Mouse (Mus musculus): ENCODE data around the gene Usp17la. TPM values are rescaled to one million over a fixed set of nuclear protein-coding genes. Genes with fewer than 3 reads are reported as not detected.
"Not testable (repeated sequence)": the region's sequence is repeated elsewhere in the genome, so short reads cannot be mapped to it uniquely, and the experiment has no call there.

Gene Usp17la
- polyA plus RNA-seq (2012; ENCODE audit: insufficient read depth, insufficient read length, low replicate concordance, missing spikeins): not detected in 2 replicates

- WGBS: 72% methylated on average over 2 of the region's 2 CpGs
- H3K4me1 ChIP-seq (ENCODE audit: control insufficient read depth, insufficient read depth, low read length); H3K4me3 ChIP-seq (ENCODE audit: insufficient read depth, low read depth, low read length); H3K27ac ChIP-seq (ENCODE audit: insufficient read depth, low read depth, low read length): not testable (repeated sequence)
These were observed at the start of gene Usp17la for GRCm38 (mm10) chr7:104856709-104857108. Gene Usp17la (plus strand): TSS chr7:104857009.

- WGBS: 85% methylated on average over 8 of the region's 8 CpGs
- H3K4me1 ChIP-seq (ENCODE audit: control insufficient read depth, insufficient read depth, low read length); H3K27ac ChIP-seq (ENCODE audit: insufficient read depth, low read depth, low read length); H3K4me3 ChIP-seq (ENCODE audit: insufficient read depth, low read depth, low read length): not testable (repeated sequence)
These were observed 46.5 kb upstream of the Usp17la start for GRCm38 (mm10) chr7:104810335-104810734.

GRCm38 (mm10) chr7:104842503-104842902, 14.3 kb upstream of the Usp17la start, which contains the start of gene Usp17lb:
Gene Usp17lb (minus strand): TSS chr7:104842603.
- no peaks in the 10 kb centered on the region for H3K4me1 ChIP-seq (ENCODE audit: control insufficient read depth, insufficient read depth, low read length)
- 62% methylated on average over 1 of the region's 1 CpGs for WGBS
- H3K27ac ChIP-seq (ENCODE audit: insufficient read depth, low read depth, low read length): no peak within 1 kb of the TSS
- H3K4me3 ChIP-seq (ENCODE audit: insufficient read depth, low read depth, low read length): no peak within 1 kb of the TSS
- no peak for TF ChIP-seq CTCF (IDR thresholded peaks at IDR 0.05; ENCODE audit: insufficient read depth, low read depth, low read length)
- TF ChIP-seq POLR2A (IDR thresholded peaks at IDR 0.05; ENCODE audit: insufficient read depth, low read depth, low read length): no peak

GRCm38 (mm10) chr7:104843731-104844287, 13.0 kb upstream of the Usp17la start:
- no peaks in the 10 kb centered on the region for H3K4me1 ChIP-seq (ENCODE audit: control insufficient read depth, insufficient read depth, low read length)
- WGBS: 87% methylated on average over 1 of the region's 1 CpGs
- H3K4me3 ChIP-seq (ENCODE audit: insufficient read depth, low read depth, low read length): no peak overlapping the region
- TF ChIP-seq POLR2A (IDR thresholded peaks at IDR 0.05; ENCODE audit: insufficient read depth, low read depth, low read length) (no peak), CTCF (IDR thresholded peaks at IDR 0.05; ENCODE audit: insufficient read depth, low read depth, low read length) (no peak)
- H3K27ac ChIP-seq (ENCODE audit: insufficient read depth, low read depth, low read length): no peak overlapping the region

- 74% methylated on average over 2 of the region's 2 CpGs for WGBS
- H3K4me1 ChIP-seq (ENCODE audit: control insufficient read depth, insufficient read depth, low read length); H3K27ac ChIP-seq (ENCODE audit: insufficient read depth, low read depth, low read length); H3K4me3 ChIP-seq (ENCODE audit: insufficient read depth, low read depth, low read length): not testable (repeated sequence)
These were observed 5.3 kb upstream of the Usp17la start for GRCm38 (mm10) chr7:104851546-104851945.

GRCm38 (mm10) chr7:104855248-104855750, 1.5 kb upstream of the Usp17la start:
- H3K27ac ChIP-seq (ENCODE audit: insufficient read depth, low read depth, low read length): no peak overlapping the region
- TF ChIP-seq CTCF (IDR thresholded peaks at IDR 0.05; ENCODE audit: insufficient read depth, low read depth, low read length) (no peak), POLR2A (IDR thresholded peaks at IDR 0.05; ENCODE audit: insufficient read depth, low read depth, low read length) (no peak)
- no peaks in the 10 kb centered on the region for H3K4me1 ChIP-seq (ENCODE audit: control insufficient read depth, insufficient read depth, low read length)
- no peak overlapping the region for H3K4me3 ChIP-seq (ENCODE audit: insufficient read depth, low read depth, low read length)
- 82% methylated on average over 3 of the region's 3 CpGs for WGBS

GRCm38 (mm10) chr7:104857683-104858082, 874 bp downstream of the Usp17la start:
- H3K4me3 ChIP-seq (ENCODE audit: insufficient read depth, low read depth, low read length): no peak overlapping the region
- no peak for TF ChIP-seq POLR2A (IDR thresholded peaks at IDR 0.05; ENCODE audit: insufficient read depth, low read depth, low read length)
- no peak for TF ChIP-seq CTCF (IDR thresholded peaks at IDR 0.05; ENCODE audit: insufficient read depth, low read depth, low read length)
- no peak overlapping the region for H3K27ac ChIP-seq (ENCODE audit: insufficient read depth, low read depth, low read length)
- H3K4me1 ChIP-seq (ENCODE audit: control insufficient read depth, insufficient read depth, low read length): no peaks in the 10 kb centered on the region
- WGBS: 81% methylated on average over 1 of the region's 1 CpGs

- H3K27ac ChIP-seq (ENCODE audit: insufficient read depth, low read depth, low read length): no peak overlapping the region
- 83% methylated on average over 3 of the region's 3 CpGs for WGBS
- H3K4me1 ChIP-seq (ENCODE audit: control insufficient read depth, insufficient read depth, low read length): no peaks in the 10 kb centered on the region
- TF ChIP-seq POLR2A (IDR thresholded peaks at IDR 0.05; ENCODE audit: insufficient read depth, low read depth, low read length) (no peak), CTCF (IDR thresholded peaks at IDR 0.05; ENCODE audit: insufficient read depth, low read depth, low read length) (no peak)
- H3K4me3 ChIP-seq (ENCODE audit: insufficient read depth, low read depth, low read length): no peak overlapping the region
These were observed 4.6 kb downstream of the Usp17la start for GRCm38 (mm10) chr7:104861381-104861780.

GRCm38 (mm10) chr7:104877731-104878130, 20.9 kb downstream of the Usp17la start, which contains the start of gene Olfr665:
Gene Olfr665 (plus strand): TSS chr7:104878031.
- no peak for TF ChIP-seq CTCF (IDR thresholded peaks at IDR 0.05; ENCODE audit: insufficient read depth, low read depth, low read length)
- no peak for TF ChIP-seq POLR2A (IDR thresholded peaks at IDR 0.05; ENCODE audit: insufficient read depth, low read depth, low read length)
- WGBS: 47% methylated on average over 1 of the region's 1 CpGs
- Histone ChIP-seq H3K27ac (ENCODE audit: insufficient read depth, low read depth, low read length) (no peak within 1 kb of the TSS), H3K4me3 (ENCODE audit: insufficient read depth, low read depth, low read length) (no peak within 1 kb of the TSS), H3K4me1 (ENCODE audit: control insufficient read depth, insufficient read depth, low read length) (no peaks in the 10 kb centered on the region)

GRCm38 (mm10) chr7:104895852-104896251, 39.0 kb downstream of the Usp17la start, which contains the start of gene Olfr666:
Gene Olfr666 (minus strand): TSS chr7:104895952.
- WGBS: 95% methylated on average over 2 of the region's 2 CpGs
- no peaks in the 10 kb centered on the region for H3K4me1 ChIP-seq (ENCODE audit: control insufficient read depth, insufficient read depth, low read length)
- no peak for TF ChIP-seq CTCF (IDR thresholded peaks at IDR 0.05; ENCODE audit: insufficient read depth, low read depth, low read length)
- TF ChIP-seq POLR2A (IDR thresholded peaks at IDR 0.05; ENCODE audit: insufficient read depth, low read depth, low read length): no peak
- H3K4me3 ChIP-seq (ENCODE audit: insufficient read depth, low read depth, low read length): no peak within 1 kb of the TSS
- no peak within 1 kb of the TSS for H3K27ac ChIP-seq (ENCODE audit: insufficient read depth, low read depth, low read length)

Other genes starting within 250 kb of the Usp17la start
- not detected in 2 replicates for gene Olfr656, start 243.1 kb upstream of the Usp17la start, polyA plus RNA-seq (2012; ENCODE audit: insufficient read depth, insufficient read length, low replicate concordance, missing spikeins)
- not detected in 2 replicates for gene Olfr657, start 232.2 kb upstream of the Usp17la start, polyA plus RNA-seq (2012; ENCODE audit: insufficient read depth, insufficient read length, low replicate concordance, missing spikeins)
- not detected in 2 replicates for gene Olfr658, start 209.7 kb upstream of the Usp17la start, polyA plus RNA-seq (2012; ENCODE audit: insufficient read depth, insufficient read length, low replicate concordance, missing spikeins)
- gene Olfr659, start 190.3 kb upstream of the Usp17la start, polyA plus RNA-seq (2012; ENCODE audit: insufficient read depth, insufficient read length, low replicate concordance, missing spikeins): not detected in 2 replicates
- gene Olfr661, start 170.5 kb upstream of the Usp17la start, polyA plus RNA-seq (2012; ENCODE audit: insufficient read depth, insufficient read length, low replicate concordance, missing spikeins): not detected in 2 replicates
- gene Usp17le, start 79.5 kb upstream of the Usp17la start, polyA plus RNA-seq (2012; ENCODE audit: insufficient read depth, insufficient read length, low replicate concordance, missing spikeins): not detected in 2 replicates
- not detected in 2 replicates for gene Usp17lb, start 14.4 kb upstream of the Usp17la start, polyA plus RNA-seq (2012; ENCODE audit: insufficient read depth, insufficient read length, low replicate concordance, missing spikeins)
- gene Olfr665, start 21.0 kb downstream of the Usp17la start, polyA plus RNA-seq (2012; ENCODE audit: insufficient read depth, insufficient read length, low replicate concordance, missing spikeins): not detected in 2 replicates
- not detected in 2 replicates for gene Olfr666, start 38.9 kb downstream of the Usp17la start, polyA plus RNA-seq (2012; ENCODE audit: insufficient read depth, insufficient read length, low replicate concordance, missing spikeins)
- gene Olfr667, start 64.5 kb downstream of the Usp17la start, polyA plus RNA-seq (2012; ENCODE audit: insufficient read depth, insufficient read length, low replicate concordance, missing spikeins): not detected in 2 replicates
- gene Olfr668, start 71.0 kb downstream of the Usp17la start, polyA plus RNA-seq (2012; ENCODE audit: insufficient read depth, insufficient read length, low replicate concordance, missing spikeins): not detected in 2 replicates
- gene Olfr669, start 77.2 kb downstream of the Usp17la start, polyA plus RNA-seq (2012; ENCODE audit: insufficient read depth, insufficient read length, low replicate concordance, missing spikeins): not detected in 2 replicates
- gene Olfr670, start 105.6 kb downstream of the Usp17la start, polyA plus RNA-seq (2012; ENCODE audit: insufficient read depth, insufficient read length, low replicate concordance, missing spikeins): not detected in 2 replicates
- gene Olfr671, start 122.1 kb downstream of the Usp17la start, polyA plus RNA-seq (2012; ENCODE audit: insufficient read depth, insufficient read length, low replicate concordance, missing spikeins): not detected in 2 replicates
- not detected in 2 replicates for gene Olfr672, start 145.0 kb downstream of the Usp17la start, polyA plus RNA-seq (2012; ENCODE audit: insufficient read depth, insufficient read length, low replicate concordance, missing spikeins)
- gene Olfr675, start 171.5 kb downstream of the Usp17la start, polyA plus RNA-seq (2012; ENCODE audit: insufficient read depth, insufficient read length, low replicate concordance, missing spikeins): not detected in 2 replicates
- not detected in 2 replicates for gene Olfr676, start 175.7 kb downstream of the Usp17la start, polyA plus RNA-seq (2012; ENCODE audit: insufficient read depth, insufficient read length, low replicate concordance, missing spikeins)
- gene Olfr677, start 194.4 kb downstream of the Usp17la start, polyA plus RNA-seq (2012; ENCODE audit: insufficient read depth, insufficient read length, low replicate concordance, missing spikeins): not detected in 2 replicates
- gene Olfr678, start 207.5 kb downstream of the Usp17la start, polyA plus RNA-seq (2012; ENCODE audit: insufficient read depth, insufficient read length, low replicate concordance, missing spikeins): not detected in 2 replicates
- not detected in 2 replicates for gene Olfr679, start 224.2 kb downstream of the Usp17la start, polyA plus RNA-seq (2012; ENCODE audit: insufficient read depth, insufficient read length, low replicate concordance, missing spikeins)
- gene Olfr680-ps1, start 235.8 kb downstream of the Usp17la start, polyA plus RNA-seq (2012; ENCODE audit: insufficient read depth, insufficient read length, low replicate concordance, missing spikeins): not detected in 2 replicates